Mouse (Mus musculus) Patski (cell line): ENCODE measurements at regions not wholly inside any gene's neighbourhood (a gene's known extent, or its start where the extent isn't known, plus 50 kb on each side); places are given as distances from the start of the nearest gene placed in this dataset.

Source experiments
- ATAC-seq: fragments of 100-300 bp; one replicate; pipeline ENCODE4 v1.8.0; 2021
- CTCF ChIA-PET: fragments of 350-600 bp; sonication (Branson Sonifier 250); formaldehyde crosslinking; loops from one replicate; lab custom pipeline; 2022; ENCODE audit warnings: inconsistent platforms; lab: Charles Lee
- POLR2A ChIA-PET: fragments of 350-600 bp; sonication (Branson Sonifier 250); formaldehyde crosslinking; loops from one replicate; lab custom pipeline; 2022; ENCODE audit warnings: antibody characterized with exemption, inconsistent platforms; lab: Charles Lee
- DNase-seq: peaks from one replicate; pipeline ENCODE4 v3.0.0-alpha.2; 2011; ENCODE audit warnings: low read depth, low spot score
- H3K27me3 ChIP-seq: fragments of 371-371 bp; one replicate; pipeline ENCODE4 v1.5.1; 2021
- CTCF ChIP-seq: fragments of 100-300 bp; IDR thresholded peaks from one replicate; pipeline ENCODE4 v1.5.1; 2021
- in situ Hi-C: fragments of 300-500 bp; cut with MboI; formaldehyde crosslinking; loops from 3 replicates; pipeline ENCODE4 v1.11.1; 2018; ENCODE audit warnings: low pct_unique_long_range_greater_than_20kb, mixed read lengths

DNA sequence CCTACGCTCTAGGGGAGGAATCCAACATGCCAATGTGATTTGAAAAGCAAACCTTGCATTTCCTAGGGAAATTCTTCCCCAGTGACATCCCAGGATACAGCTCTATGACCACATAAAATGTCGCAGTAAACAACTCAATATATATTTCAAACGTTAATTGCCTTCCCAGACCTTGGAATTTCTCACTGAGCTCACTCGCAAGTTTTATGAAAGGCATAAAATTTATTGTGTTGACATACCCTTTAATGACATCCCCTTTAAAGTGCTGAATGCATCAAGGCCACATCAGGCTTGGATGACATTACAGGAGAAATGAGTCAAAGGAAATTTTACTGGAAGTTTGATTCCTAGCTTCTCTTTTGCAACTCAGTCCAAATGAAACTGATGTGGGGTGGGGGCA lies 337.0 kb downstream of the Rps15a start:
- TF ChIP-seq CTCF, result no peak
- in situ Hi-C loops, result no loop called here
- DNase-seq (peak; percentile 38), ATAC-seq (peak; percentile 66)
- CTCF ChIA-PET, result no interaction called here
- no peaks in the 10 kb centered on the region for H3K27me3 ChIP-seq
- POLR2A ChIA-PET, result interaction anchor here (0.8 kb wide), 1 partner anchor 26 kb away, joined by 3 read pairs; no protein-coding TSS in a partner anchor

DNA sequence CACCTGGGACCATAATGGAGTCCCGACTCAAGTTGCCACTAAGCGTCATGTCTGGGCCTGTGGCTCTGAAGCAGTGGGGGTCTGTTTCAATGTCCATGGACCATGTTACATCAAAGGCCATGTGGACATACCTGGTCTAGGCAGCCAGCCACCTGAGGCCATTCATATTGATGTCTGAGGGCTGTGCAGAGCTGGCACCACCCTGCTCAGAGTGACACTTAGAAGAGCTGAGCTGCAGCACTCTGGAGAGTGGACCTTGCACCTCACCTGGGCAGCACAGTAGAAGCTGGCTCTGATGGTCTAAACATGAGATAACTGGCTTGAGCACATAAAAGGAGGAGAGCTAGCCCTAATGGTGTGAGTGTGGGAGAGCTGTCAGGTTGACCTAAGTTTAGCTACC lies 338.1 kb downstream of the Rps15a start:
- ChIA-PET POLR2A (no interaction called here), CTCF (no interaction called here)
- in situ Hi-C loops, result no loop called here
- DNase-seq, result no peak
- ATAC-seq, result no peak
- H3K27me3 ChIP-seq, result no peaks in the 10 kb centered on the region
- no peak for TF ChIP-seq CTCF

DNA sequence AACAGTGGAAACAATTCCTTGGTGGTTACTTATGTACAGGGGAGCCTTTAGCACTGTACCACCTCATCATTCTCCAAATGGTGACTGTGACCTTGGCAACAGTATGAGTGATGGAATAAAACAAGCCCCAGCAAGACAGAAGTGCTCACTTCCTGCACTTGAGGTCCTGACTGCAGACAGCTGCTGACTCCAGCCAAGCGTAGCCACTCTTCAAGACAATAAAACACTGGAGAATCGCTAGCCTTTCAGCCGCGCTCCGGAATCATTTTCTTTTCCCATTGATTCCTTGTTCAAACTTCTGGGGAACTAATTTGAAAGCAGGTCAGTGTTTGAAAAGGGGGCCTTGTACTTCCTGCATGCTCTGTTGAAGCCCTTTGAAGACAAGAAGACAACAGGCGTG lies 344.2 kb downstream of the Rps15a start:
- TF ChIP-seq CTCF, result no peak
- DNase-seq (no peak), ATAC-seq (no peak)
- no peaks in the 10 kb centered on the region for H3K27me3 ChIP-seq
- in situ Hi-C loops, result no loop called here
- ChIA-PET POLR2A (no interaction called here), CTCF (no interaction called here)

GRCm38 (mm10) chr7:117759506-117759905 lies 356.5 kb downstream of the Rps15a start:
- in situ Hi-C loops, result loop anchor here (5.0 to 10.0 kb wide), 2 partner anchors 125 to 377 kb away; partner anchors contain the start of gene Xylt1
- POLR2A ChIA-PET, result no interaction called here

DNA sequence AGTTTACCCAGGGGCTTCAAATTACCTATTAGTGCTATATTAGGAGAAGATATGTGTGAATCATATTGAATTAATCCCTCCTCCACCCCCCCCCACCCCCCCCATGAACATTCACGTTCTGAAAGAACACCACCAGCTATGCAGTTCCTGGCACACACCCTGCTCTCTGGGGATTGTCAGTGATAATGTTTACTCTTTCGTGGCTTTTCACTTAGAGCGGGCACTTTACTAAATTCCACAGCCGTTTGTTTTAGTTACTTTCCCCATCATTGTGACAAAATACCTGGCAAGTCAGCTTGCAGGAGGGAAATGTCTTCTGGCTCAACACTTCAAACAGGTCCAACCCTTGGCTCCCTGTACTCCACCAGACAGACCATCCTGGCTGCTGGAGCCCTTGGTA lies 359.0 kb downstream of the Rps15a start:
- POLR2A ChIA-PET, result no interaction called here
- no peaks in the 10 kb centered on the region for H3K27me3 ChIP-seq
- TF ChIP-seq CTCF, result no peak
- CTCF ChIA-PET, result interaction anchor here (0.9 kb wide), 1 partner anchor 27 kb away, joined by 3 read pairs; no protein-coding TSS in a partner anchor
- peak; percentile 37 for DNase-seq
- in situ Hi-C loops, result loop anchor here (5.0 to 10.0 kb wide), 2 partner anchors 128 to 375 kb away; partner anchors contain the start of gene Xylt1
- peak; percentile 36 for ATAC-seq

More at GRCm38 (mm10) chr7:117759506-117759905, 356.5 kb downstream of the Rps15a start:
- TF ChIP-seq CTCF, result no peak
- ATAC-seq, result no peak
- CTCF ChIA-PET, result no interaction called here
- no peaks in the 10 kb centered on the region for H3K27me3 ChIP-seq
- no peak for DNase-seq

DNA sequence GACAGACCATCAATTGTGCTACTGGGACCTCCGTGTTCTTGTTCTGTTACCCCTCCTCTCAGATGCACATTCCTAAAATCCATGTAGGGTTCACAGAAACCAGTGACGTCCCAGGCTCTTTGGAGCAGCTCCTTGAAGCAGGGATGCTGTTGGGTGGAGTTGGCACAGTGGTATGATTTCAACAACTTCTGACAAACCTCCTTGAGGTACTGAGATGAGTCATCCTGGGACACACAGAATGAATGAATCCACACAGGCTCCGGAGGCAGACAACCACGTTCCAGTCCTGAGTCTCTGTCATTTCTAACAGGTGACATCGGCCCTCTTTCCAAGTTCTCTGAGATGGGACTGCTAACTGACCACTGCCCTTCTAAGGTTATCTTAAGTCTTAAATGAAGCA lies 360.2 kb downstream of the Rps15a start:
- no peak for DNase-seq
- ATAC-seq, result no peak
- no peak for TF ChIP-seq CTCF
- in situ Hi-C loops, result loop anchor here (5.0 to 10.0 kb wide), 2 partner anchors 129 to 374 kb away; partner anchors contain the start of gene Xylt1
- ChIA-PET POLR2A (no interaction called here), CTCF (no interaction called here)
- H3K27me3 ChIP-seq, result no peaks in the 10 kb centered on the region

DNA sequence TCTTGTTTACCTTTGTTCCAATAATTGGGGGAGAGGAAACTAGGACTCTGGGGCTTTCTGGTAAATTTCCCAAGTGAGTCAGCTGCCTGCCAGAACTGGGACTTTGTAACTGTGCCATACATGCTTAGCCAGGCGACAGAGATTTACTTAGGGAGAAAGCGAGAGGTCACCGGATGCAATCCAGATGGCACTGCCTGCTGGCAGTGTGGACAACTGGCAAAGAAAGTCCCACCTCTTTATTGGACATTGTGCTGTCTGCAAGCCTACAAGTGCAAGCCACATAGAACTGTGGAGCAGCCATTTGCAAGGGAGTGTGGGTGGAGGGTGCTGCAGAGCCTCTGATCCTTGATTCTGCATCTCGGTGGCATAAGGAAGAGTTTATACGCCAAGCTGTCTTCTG lies 362.7 kb downstream of the Rps15a start:
- ATAC-seq, result peak; percentile 19
- no peak for TF ChIP-seq CTCF
- in situ Hi-C loops, result loop anchor here (10.0 kb wide), 1 partner anchor 132 kb away; no protein-coding TSS in a partner anchor
- CTCF ChIA-PET, result interaction anchor here (1.1 kb wide), 1 partner anchor 129 kb away, joined by 3 read pairs; no protein-coding TSS in a partner anchor
- DNase-seq, result peak; percentile 50
- POLR2A ChIA-PET, result interaction anchor here (1.2 kb wide), 1 partner anchor 26 kb away, joined by 3 read pairs; no protein-coding TSS in a partner anchor
- H3K27me3 ChIP-seq, result no peaks in the 10 kb centered on the region

DNA sequence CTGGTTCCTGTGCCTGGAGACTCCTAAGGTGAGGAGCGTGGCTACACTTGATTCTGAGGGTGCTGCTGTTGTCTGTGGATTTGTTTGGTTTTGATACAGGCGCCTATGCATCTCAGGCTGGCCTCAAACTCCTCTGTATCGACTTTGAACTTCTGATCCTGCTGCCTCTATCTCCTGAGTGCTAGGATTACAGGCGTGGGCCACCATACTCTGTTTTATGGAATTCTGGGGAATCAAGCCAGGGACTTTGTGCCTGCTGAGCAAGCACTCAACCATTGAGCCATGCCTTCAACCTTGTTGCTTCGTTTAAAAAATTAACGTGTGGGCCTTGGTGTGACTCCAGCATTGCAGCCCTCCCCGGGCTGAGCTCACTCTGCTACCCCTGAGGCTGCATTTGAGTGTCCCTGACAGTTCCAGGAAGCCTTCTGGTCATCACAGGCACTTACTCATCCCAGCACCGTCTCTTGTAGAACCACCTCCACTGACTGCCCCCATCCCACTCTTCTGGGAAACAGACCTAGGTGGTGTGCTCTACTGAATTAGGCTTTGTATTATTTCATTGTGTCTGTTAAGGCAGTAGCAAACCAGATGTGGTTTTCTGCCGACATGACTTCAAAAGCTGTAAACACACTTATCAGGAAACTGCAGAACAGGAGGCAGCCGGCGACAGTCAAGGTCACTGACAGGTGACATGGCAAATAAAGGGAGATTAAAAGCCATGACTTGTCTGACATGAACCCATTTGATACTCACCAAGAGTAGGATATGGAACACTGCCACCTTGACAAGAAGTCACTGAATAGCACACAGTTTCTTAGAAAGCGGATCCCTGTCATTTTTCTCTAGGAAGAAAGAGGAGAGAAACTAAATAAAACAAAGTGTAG lies 363.4 kb downstream of the Rps15a start:
- POLR2A ChIA-PET, result interaction anchor here (1.2 kb wide), 1 partner anchor 26 kb away, joined by 3 read pairs; no protein-coding TSS in a partner anchor
- ATAC-seq (peak; percentile 32), DNase-seq (no peak)
- CTCF ChIA-PET, result interaction anchor here (1.1 kb wide), 1 partner anchor 130 kb away, joined by 3 read pairs; no protein-coding TSS in a partner anchor
- no peak for TF ChIP-seq CTCF
- in situ Hi-C loops, result loop anchor here (10.0 kb wide), 1 partner anchor 132 kb away; no protein-coding TSS in a partner anchor
- no peaks in the 10 kb centered on the region for H3K27me3 ChIP-seq

- CTCF ChIA-PET, result no interaction called here
- in situ Hi-C loops, result no loop called here
- ATAC-seq, result no peak
- POLR2A ChIA-PET, result no interaction called here
- no peak for TF ChIP-seq CTCF
- no peaks in the 10 kb centered on the region for H3K27me3 ChIP-seq
- DNase-seq, result no peak
Observed at GRCm38 (mm10) chr7:117747991-117748390, 367.2 kb downstream of the Xylt1 start.

- CTCF ChIA-PET, result no interaction called here
- no peak for TF ChIP-seq CTCF
Observed at GRCm38 (mm10) chr7:117746393-117746792, 365.6 kb downstream of the Xylt1 start.

DNA sequence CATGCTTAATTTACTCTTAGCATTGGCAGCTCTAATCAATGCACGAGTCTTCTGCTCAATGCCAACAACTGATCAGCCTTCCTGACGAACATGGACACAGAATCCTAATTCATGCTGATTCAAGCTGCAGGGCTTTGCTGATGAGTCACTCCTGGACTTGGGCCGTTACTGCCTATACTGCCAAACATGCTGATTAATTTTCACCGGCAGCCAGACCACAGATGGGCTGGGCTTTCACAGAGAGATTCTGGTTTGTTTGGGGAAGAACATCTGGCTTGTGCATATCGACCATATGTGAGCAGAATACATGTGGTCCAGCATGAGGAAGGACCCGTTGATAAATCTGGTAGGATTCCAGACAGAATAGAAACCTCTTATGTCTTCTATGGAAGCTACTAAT lies 358.9 kb downstream of the Xylt1 start:
- DNase-seq (no peak), ATAC-seq (no peak)
- TF ChIP-seq CTCF, result no peak
- ChIA-PET CTCF (no interaction called here), POLR2A (no interaction called here)
- in situ Hi-C loops, result no loop called here
- H3K27me3 ChIP-seq, result no peaks in the 10 kb centered on the region

More at GRCm38 (mm10) chr7:117746393-117746792, 365.6 kb downstream of the Xylt1 start:
- H3K27me3 ChIP-seq, result no peaks in the 10 kb centered on the region
- no peak for DNase-seq
- no peak for ATAC-seq
- POLR2A ChIA-PET, result interaction anchor here (0.6 kb wide), 1 partner anchor 9 kb away, joined by 3 read pairs; no protein-coding TSS in a partner anchor
- in situ Hi-C loops, result no loop called here
